Mouse (Mus musculus): Measurements from ENCODE around the gene A530032D15Rik. TPM values are rescaled to one million over a fixed set of nuclear protein-coding genes. Genes with fewer than 3 reads are reported as not detected.
"Not testable (repeated sequence)": the region's sequence is repeated elsewhere in the genome, so short reads cannot be mapped to it uniquely, and the experiment has no call there.

A530032D15Rik gene
- polyA plus RNA-seq, 1 experiment from 2014 or later = not detected

DNA sequence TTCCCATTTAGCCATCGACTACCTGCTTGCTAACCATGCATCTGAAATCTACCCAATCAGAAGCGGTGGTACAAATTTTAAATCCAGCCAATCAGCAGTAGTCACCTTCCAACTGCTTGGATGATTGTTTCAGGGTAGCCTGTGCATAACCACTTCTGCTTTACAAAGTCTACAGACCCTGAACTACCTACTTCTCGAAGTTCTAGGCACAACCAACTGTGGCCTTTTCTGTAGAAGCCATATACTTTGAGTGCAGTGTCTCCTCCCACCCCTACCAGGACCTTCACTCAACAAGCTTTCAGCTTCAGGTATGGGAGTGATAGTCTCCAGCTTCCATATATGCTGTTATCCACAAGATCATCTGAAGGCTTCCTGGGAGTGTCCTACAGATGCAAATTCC is 17.5 kb downstream of the A530032D15Rik start:
- not testable (repeated sequence) for H3K27me3 ChIP-seq (ENCODE audit: control insufficient read depth, insufficient read depth, low read length); H3K4me2 ChIP-seq (ENCODE audit: low read length)
- 46% methylated on average over 1 of the region's 3 CpGs for WGBS

DNA sequence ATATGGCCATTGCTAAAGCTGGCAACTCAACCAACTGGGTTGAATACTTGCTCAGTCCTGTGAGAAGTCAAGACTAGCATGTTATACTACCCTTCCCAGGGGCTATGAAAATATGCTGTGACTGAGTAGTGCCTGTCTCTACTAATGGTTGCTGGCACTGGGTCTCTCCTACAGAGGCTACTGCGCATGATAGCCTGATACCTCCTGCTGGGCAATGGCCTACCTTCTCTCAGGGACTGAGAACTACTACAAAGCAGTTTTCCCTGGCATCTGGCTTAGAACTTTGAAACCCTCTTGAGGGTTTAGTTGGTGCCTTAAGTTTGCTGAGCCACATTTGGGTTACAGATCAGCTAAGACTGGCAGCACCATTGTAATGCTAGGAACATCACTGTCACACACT is 23.4 kb downstream of the A530032D15Rik start:
- not testable (repeated sequence) for H3K9me3 ChIP-seq (ENCODE audit: control insufficient read depth, low read length); DNase-seq; H3K27me3 ChIP-seq (ENCODE audit: control insufficient read depth, insufficient read depth, low read length); ATAC-seq (ENCODE audit: low FRiP score, low TSS enrichment); H3K9ac ChIP-seq (replicated peaks; ENCODE audit: low read length); H3K36me3 ChIP-seq (ENCODE audit: control insufficient read depth, insufficient read depth, low read length); H3K4me1 ChIP-seq (ENCODE audit: control insufficient read depth, insufficient read depth, low read length); H3K4me3 ChIP-seq (replicated peaks; ENCODE audit: low read depth, low read length); H3K4me2 ChIP-seq (ENCODE audit: low read length); H3K27ac ChIP-seq (replicated peaks; ENCODE audit: low read depth, low read length)
- 80% methylated on average over 1 of the region's 1 CpGs for WGBS

More for the DNA sequence above, 17.5 kb downstream of the A530032D15Rik start:
- H3K4me1 ChIP-seq (ENCODE audit: control insufficient read depth, insufficient read depth, low read length); H3K36me3 ChIP-seq (ENCODE audit: control insufficient read depth, insufficient read depth, low read length); H3K9me3 ChIP-seq (ENCODE audit: control insufficient read depth, low read length); DNase-seq; ATAC-seq (ENCODE audit: low FRiP score, low TSS enrichment); H3K9ac ChIP-seq (replicated peaks; ENCODE audit: low read length); H3K4me3 ChIP-seq (replicated peaks; ENCODE audit: low read depth, low read length); H3K27ac ChIP-seq (replicated peaks; ENCODE audit: low read depth, low read length): not testable (repeated sequence)

DNA sequence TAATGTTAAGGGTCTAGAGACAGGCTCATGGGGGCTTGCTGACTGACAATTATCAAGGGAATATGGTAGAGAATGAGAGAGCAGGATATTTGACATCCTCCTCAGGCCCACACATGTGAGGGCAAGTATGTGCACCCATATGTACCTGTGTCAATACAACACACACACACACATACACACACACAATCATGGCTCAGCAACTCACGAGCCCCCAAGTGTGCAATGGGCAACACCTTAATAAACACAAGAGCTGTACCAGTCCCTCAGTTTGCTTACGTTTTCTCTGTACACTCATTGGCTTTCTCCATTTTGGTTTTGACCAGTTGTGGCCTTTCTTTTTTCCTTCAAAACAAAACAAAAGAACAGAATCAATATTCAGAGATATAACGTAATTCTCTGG is 24.9 kb downstream of the A530032D15Rik start:
- H3K36me3 ChIP-seq (ENCODE audit: control insufficient read depth, insufficient read depth, low read length); H3K27ac ChIP-seq (replicated peaks; ENCODE audit: low read depth, low read length); H3K4me3 ChIP-seq (replicated peaks; ENCODE audit: low read depth, low read length); H3K9ac ChIP-seq (replicated peaks; ENCODE audit: low read length); ATAC-seq (ENCODE audit: low FRiP score, low TSS enrichment); H3K9me3 ChIP-seq (ENCODE audit: control insufficient read depth, low read length); H3K4me2 ChIP-seq (ENCODE audit: low read length); H3K4me1 ChIP-seq (ENCODE audit: control insufficient read depth, insufficient read depth, low read length); DNase-seq; H3K27me3 ChIP-seq (ENCODE audit: control insufficient read depth, insufficient read depth, low read length): not testable (repeated sequence)
- WGBS = 54% methylated on average over 3 of the region's 3 CpGs

DNA sequence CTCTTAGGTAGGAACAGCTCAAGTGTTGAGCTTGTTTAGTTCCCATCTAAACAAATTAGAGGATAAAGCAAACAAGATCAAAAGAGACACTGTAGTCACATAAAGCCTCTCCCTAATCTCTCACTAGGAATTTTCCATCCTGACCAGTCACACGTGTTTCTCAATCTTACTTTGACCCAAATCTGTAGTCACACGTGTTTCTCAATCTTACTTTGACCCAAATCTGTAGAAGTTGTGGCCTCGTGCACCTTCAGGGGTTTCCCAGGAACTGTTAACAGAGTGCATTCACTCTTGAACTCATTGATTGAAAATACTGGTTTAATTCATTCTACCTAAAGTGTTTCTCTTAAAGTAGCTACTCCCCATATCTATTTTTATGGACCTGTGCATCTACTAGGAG is 36.6 kb downstream of the A530032D15Rik start:
- not testable (repeated sequence) for H3K4me1 ChIP-seq (ENCODE audit: control insufficient read depth, insufficient read depth, low read length); H3K4me3 ChIP-seq (replicated peaks; ENCODE audit: low read depth, low read length); ATAC-seq (ENCODE audit: low FRiP score, low TSS enrichment); H3K27me3 ChIP-seq (ENCODE audit: control insufficient read depth, insufficient read depth, low read length); H3K36me3 ChIP-seq (ENCODE audit: control insufficient read depth, insufficient read depth, low read length); H3K9ac ChIP-seq (replicated peaks; ENCODE audit: low read length); H3K4me2 ChIP-seq (ENCODE audit: low read length); H3K27ac ChIP-seq (replicated peaks; ENCODE audit: low read depth, low read length); DNase-seq; H3K9me3 ChIP-seq (ENCODE audit: control insufficient read depth, low read length)
- WGBS = 60% methylated on average over 3 of the region's 3 CpGs

DNA sequence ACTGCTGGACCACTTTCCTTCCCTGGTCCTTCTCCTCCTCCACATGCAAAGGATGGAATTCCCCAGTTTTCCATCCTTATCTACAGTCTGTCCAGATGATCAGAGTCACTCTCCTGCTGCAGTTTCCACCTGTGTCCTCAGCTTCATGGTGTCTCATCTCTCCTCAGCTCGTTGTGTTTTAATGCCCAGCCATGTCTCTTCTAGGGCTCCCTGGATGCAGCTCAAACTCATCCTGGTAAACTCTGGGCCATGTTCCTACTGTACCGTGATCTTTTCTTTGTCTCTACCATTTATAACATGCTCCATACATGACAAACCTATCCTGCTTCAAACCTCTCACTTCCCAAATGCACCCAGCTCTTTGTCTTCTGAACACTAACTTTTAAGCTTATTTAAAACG is 38.0 kb downstream of the A530032D15Rik start:
- not testable (repeated sequence) for H3K9me3 ChIP-seq (ENCODE audit: control insufficient read depth, low read length); H3K27ac ChIP-seq (replicated peaks; ENCODE audit: low read depth, low read length); DNase-seq; H3K4me1 ChIP-seq (ENCODE audit: control insufficient read depth, insufficient read depth, low read length); H3K4me3 ChIP-seq (replicated peaks; ENCODE audit: low read depth, low read length); H3K36me3 ChIP-seq (ENCODE audit: control insufficient read depth, insufficient read depth, low read length); H3K27me3 ChIP-seq (ENCODE audit: control insufficient read depth, insufficient read depth, low read length); H3K4me2 ChIP-seq (ENCODE audit: low read length); ATAC-seq (ENCODE audit: low FRiP score, low TSS enrichment); H3K9ac ChIP-seq (replicated peaks; ENCODE audit: low read length)
- 75% methylated on average over 3 of the region's 3 CpGs for WGBS

DNA sequence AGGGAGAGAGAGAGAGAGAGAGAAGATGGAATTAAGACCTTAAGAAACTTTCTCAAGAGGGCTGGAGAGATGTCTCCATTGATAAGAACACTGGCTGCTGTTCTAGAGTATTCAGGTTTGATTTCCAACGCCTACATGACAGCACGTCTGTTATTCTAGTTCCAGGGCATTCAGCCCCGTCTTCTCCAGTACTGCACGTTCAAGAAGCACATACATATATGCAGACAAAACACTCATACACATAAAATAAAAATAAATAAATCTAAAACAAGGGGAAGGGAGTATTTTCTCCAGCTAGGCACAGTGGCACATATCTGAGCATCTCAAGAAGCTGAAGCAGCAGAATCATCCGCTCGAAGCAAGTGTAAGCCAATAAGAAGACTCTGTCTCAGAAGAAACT is 73.9 kb downstream of the A530032D15Rik start:
- DNase-seq; ATAC-seq (ENCODE audit: low FRiP score, low TSS enrichment); H3K4me1 ChIP-seq (ENCODE audit: control insufficient read depth, insufficient read depth, low read length); H3K9me3 ChIP-seq (ENCODE audit: control insufficient read depth, low read length); H3K27ac ChIP-seq (replicated peaks; ENCODE audit: low read depth, low read length); H3K4me2 ChIP-seq (ENCODE audit: low read length); H3K36me3 ChIP-seq (ENCODE audit: control insufficient read depth, insufficient read depth, low read length); H3K9ac ChIP-seq (replicated peaks; ENCODE audit: low read length); H3K4me3 ChIP-seq (replicated peaks; ENCODE audit: low read depth, low read length); H3K27me3 ChIP-seq (ENCODE audit: control insufficient read depth, insufficient read depth, low read length): not testable (repeated sequence)
- WGBS = 71% methylated on average over 4 of the region's 6 CpGs

DNA sequence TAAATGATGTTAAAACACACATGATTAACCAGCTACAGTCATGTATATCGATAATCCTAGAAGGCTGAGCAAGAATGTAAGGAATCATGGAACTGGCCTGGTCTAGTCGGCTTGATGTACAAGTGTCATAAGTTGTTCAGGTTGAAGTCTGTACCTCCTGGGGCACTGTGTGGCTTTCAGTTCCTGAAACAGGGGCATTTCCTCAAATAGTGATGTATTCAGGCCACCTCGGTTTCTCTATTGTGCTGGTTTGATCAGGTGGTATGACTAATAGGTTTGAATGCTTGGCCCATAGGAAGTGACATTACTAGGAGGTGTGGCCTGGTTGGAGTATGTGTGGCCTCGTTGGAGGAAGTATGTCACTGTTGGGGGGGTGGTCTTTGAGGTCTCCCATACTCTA is 75.3 kb downstream of the A530032D15Rik start:
- not testable (repeated sequence) for H3K9ac ChIP-seq (replicated peaks; ENCODE audit: low read length); H3K27me3 ChIP-seq (ENCODE audit: control insufficient read depth, insufficient read depth, low read length); H3K4me1 ChIP-seq (ENCODE audit: control insufficient read depth, insufficient read depth, low read length); H3K4me3 ChIP-seq (replicated peaks; ENCODE audit: low read depth, low read length); DNase-seq; ATAC-seq (ENCODE audit: low FRiP score, low TSS enrichment); H3K4me2 ChIP-seq (ENCODE audit: low read length); H3K27ac ChIP-seq (replicated peaks; ENCODE audit: low read depth, low read length); H3K36me3 ChIP-seq (ENCODE audit: control insufficient read depth, insufficient read depth, low read length); H3K9me3 ChIP-seq (ENCODE audit: control insufficient read depth, low read length)
- 88% methylated on average over 3 of the region's 4 CpGs for WGBS

DNA sequence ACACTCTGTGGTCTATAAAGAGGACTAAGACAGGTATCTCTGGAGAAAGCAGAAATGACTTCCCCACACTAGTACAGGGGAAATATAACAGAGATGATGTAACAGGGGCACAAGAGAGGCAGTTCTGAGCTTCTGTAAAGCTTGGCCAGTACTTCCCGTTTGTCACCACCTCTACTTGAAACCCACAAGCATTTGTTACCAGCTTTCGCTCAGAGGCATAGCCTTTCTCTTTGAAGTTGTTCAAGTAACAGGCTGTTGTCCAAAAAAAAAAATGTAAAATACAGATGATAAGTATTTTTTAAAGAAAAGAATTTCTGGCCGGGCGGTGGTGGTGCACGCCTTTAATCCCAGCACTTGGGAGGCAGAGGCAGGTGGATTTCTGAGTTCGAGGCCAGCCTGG is 76.0 kb downstream of the A530032D15Rik start:
- WGBS = 98% methylated on average over 4 of the region's 6 CpGs

More for the DNA sequence above, 76.0 kb downstream of the A530032D15Rik start:
- not testable (repeated sequence) for H3K27ac ChIP-seq (replicated peaks; ENCODE audit: low read depth, low read length); H3K9me3 ChIP-seq (ENCODE audit: control insufficient read depth, low read length); H3K4me3 ChIP-seq (replicated peaks; ENCODE audit: low read depth, low read length); DNase-seq; ATAC-seq (ENCODE audit: low FRiP score, low TSS enrichment); H3K36me3 ChIP-seq (ENCODE audit: control insufficient read depth, insufficient read depth, low read length); H3K27me3 ChIP-seq (ENCODE audit: control insufficient read depth, insufficient read depth, low read length); H3K9ac ChIP-seq (replicated peaks; ENCODE audit: low read length); H3K4me1 ChIP-seq (ENCODE audit: control insufficient read depth, insufficient read depth, low read length); H3K4me2 ChIP-seq (ENCODE audit: low read length)
